Mouse (Mus musculus) cerebellum, adult 9-10 months (tissue): ENCODE results near the gene Pip.

Experiments used
- DNase-seq: peaks from one replicate; pipeline ENCODE4 v3.0.0; 2022

The Pip gene

GRCm38 (mm10) chr6:41847235-41847634 is at the start of gene Pip:
Gene Pip (plus strand): TSS chr6:41847535.
- DNase-seq: no peak

DNA sequence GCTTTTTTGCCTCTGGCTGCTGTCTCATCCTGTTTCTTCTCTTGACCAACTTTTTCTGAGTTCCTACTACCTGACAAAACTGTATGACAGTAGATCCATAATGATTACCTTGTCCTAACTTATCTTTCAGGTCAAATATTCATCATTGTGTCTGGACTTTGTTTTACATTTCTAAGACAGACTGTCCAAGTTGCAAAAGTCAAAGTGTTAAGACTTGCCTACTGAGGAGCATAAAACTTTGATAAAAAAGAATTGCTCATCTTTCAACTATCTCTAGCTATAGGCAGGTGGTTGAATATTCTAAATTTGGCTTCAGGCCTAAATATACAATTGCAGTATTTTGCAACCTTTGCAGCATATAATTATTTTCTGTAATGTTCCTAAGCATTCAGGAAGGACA is 23.2 kb upstream of the Pip start:
- no peak for DNase-seq

DNA sequence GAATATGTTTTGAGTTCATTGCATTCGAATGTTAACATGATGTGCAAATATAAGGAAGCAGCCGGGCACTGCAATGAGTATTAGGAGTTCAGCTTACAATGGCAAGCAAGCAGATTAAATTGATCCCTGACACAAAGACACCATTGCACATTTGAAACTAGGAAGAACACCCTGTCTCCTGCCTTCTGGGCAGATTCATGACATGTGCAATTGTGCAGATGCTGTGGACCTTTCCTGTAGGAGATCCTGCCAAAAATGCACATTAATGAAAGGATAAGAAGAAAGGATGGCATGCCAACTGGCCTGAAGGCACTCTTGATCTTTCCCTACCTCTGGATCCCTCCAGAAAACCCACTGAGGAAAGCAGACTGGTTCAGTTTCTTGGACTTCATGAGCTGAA is 17.8 kb upstream of the Pip start:
- no peak for DNase-seq

GRCm38 (mm10) chr6:41852689-41853088 is 5.4 kb downstream of the Pip start, which contains the start of gene Sval2:
Gene Sval2 (plus strand): TSS chr6:41852989.
- DNase-seq: no peak

DNA sequence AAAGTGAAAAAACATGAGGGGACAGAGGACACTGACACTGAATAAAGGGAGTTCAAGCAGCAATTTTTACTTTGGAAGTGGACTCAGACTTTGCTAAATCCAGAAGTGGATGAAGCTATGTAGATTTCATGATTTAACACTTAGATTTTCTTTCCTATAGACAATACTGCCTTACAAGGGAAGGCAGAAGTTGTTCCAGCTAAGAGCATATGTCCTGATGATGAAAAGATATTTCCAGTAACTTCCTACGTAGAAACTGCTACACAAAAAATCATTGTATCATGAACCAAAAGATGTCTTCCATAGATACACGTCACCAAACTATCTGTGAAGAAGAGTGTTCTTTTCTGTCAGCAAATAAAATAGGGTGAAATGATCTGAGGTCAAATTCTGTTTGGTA is 16.7 kb downstream of the Pip start:
- no peak for DNase-seq
